Mouse (Mus musculus) embryo, embryonic 11.5 days (tissue): ENCODE measurements around the gene Hk3.

ENCODE experiments used
- DNase-seq: peaks from one replicate; pipeline ENCODE4 v3.0.0-alpha.2; 2012; ENCODE audit warnings: low read depth, low spot score

Gene Hk3

GRCm38 (mm10) chr13:55021194-55021779 is at the start of gene Hk3:
Gene Hk3, minus strand, starts transcription at chr13:55021385.
- no peak for DNase-seq

- DNase-seq: no peak
These were observed 48.5 kb upstream of the Hk3 start for GRCm38 (mm10) chr13:55069719-55070118.

- no peak for DNase-seq
These were observed 42.1 kb upstream of the Hk3 start for GRCm38 (mm10) chr13:55063276-55063675.

- no peak for DNase-seq
These were observed 36.9 kb upstream of the Hk3 start for GRCm38 (mm10) chr13:55058042-55058441.

GRCm38 (mm10) chr13:55047706-55048105 is 26.5 kb upstream of the Hk3 start:
- no peak for DNase-seq

GRCm38 (mm10) chr13:55040016-55040415 is 18.8 kb upstream of the Hk3 start:
- no peak for DNase-seq

- no peak for DNase-seq
These were observed 3.0 kb upstream of the Hk3 start for GRCm38 (mm10) chr13:55024215-55024614.

- DNase-seq: no peak
These were observed 1.5 kb upstream of the Hk3 start for GRCm38 (mm10) chr13:55022715-55023114.

- no peak for DNase-seq
These were observed 1.1 kb upstream of the Hk3 start for GRCm38 (mm10) chr13:55022256-55022655.

GRCm38 (mm10) chr13:55020051-55020450 is 1.1 kb downstream of the Hk3 start:
- no peak for DNase-seq

GRCm38 (mm10) chr13:55019181-55019580 is 2.0 kb downstream of the Hk3 start:
- DNase-seq: no peak

GRCm38 (mm10) chr13:55018700-55019099 is 2.5 kb downstream of the Hk3 start:
- no peak for DNase-seq

GRCm38 (mm10) chr13:55017898-55018599 is 3.1 kb downstream of the Hk3 start:
- DNase-seq: no peak

- no peak for DNase-seq
These were observed 3.9 kb downstream of the Hk3 start for GRCm38 (mm10) chr13:55017154-55017897.

GRCm38 (mm10) chr13:55014451-55014850 is 6.7 kb downstream of the Hk3 start:
- no peak for DNase-seq

GRCm38 (mm10) chr13:55013702-55014344 is 7.4 kb downstream of the Hk3 start:
- DNase-seq: no peak

GRCm38 (mm10) chr13:55011981-55012478 is 9.2 kb downstream of the Hk3 start:
- DNase-seq: no peak

GRCm38 (mm10) chr13:55011103-55011502 is 10.1 kb downstream of the Hk3 start:
- DNase-seq: no peak

- DNase-seq: no peak
These were observed 12.6 kb downstream of the Hk3 start for GRCm38 (mm10) chr13:55008589-55008988.

- DNase-seq: no peak
These were observed 14.8 kb downstream of the Hk3 start for GRCm38 (mm10) chr13:55006415-55006742.

GRCm38 (mm10) chr13:55005691-55006414 is 15.3 kb downstream of the Hk3 start:
- DNase-seq: no peak

GRCm38 (mm10) chr13:55004646-55005045 is 16.5 kb downstream of the Hk3 start:
- DNase-seq: no peak
